Mouse (Mus musculus) C2C12 (cell line): ENCODE results near the gene Olfm4. TPM values are rescaled to one million over a fixed set of nuclear protein-coding genes. Genes with fewer than 3 reads are reported as not detected.

Experiments
- H3K27me3 ChIP-seq: one replicate; pipeline ENCODE4 v1.6.1; 2011; ENCODE audit not compliant: control insufficient read depth, insufficient read depth, insufficient read length
- H3K36me3 ChIP-seq: one replicate; pipeline ENCODE4 v1.6.1; 2011; ENCODE audit not compliant: control insufficient read depth, insufficient read depth
- H3K4me3 ChIP-seq: one replicate; pipeline ENCODE4 v1.5.1; 2011; ENCODE audit warnings: mild to moderate bottlenecking, control low read depth; ENCODE audit not compliant: poor library complexity, insufficient read depth, severe bottlenecking
- H3K79me2 ChIP-seq: one replicate; pipeline ENCODE4 v1.6.1; 2011; ENCODE audit not compliant: control insufficient read depth, insufficient read depth
- H3K79me3 ChIP-seq: one replicate; pipeline ENCODE4 v1.6.1; 2011; ENCODE audit warnings: low read depth, control low read depth
- H3ac ChIP-seq: one replicate; pipeline ENCODE3; 2011; ENCODE audit warnings: low read depth; ENCODE audit not compliant: control insufficient read depth, insufficient read length
- CEBPB ChIP-seq: IDR thresholded peaks from one replicate; pipeline ENCODE4 v1.6.1; 2011; ENCODE audit warnings: low read depth, mild to moderate bottlenecking, control low read depth, moderate library complexity
- CTCF ChIP-seq: IDR thresholded peaks from one replicate; pipeline ENCODE4 v1.5.1; 2011; ENCODE audit not compliant: control insufficient read depth, insufficient read depth, insufficient read length
- FOSL1 ChIP-seq: IDR thresholded peaks from one replicate; pipeline ENCODE4 v1.8.0; 2011; ENCODE audit warnings: mild to moderate bottlenecking, low read length; ENCODE audit not compliant: poor library complexity, insufficient read depth, severe bottlenecking
- MAX ChIP-seq: IDR thresholded peaks from one replicate; pipeline ENCODE4 v1.6.1; 2011; ENCODE audit warnings: mild to moderate bottlenecking, control low read depth
- MYOD1 ChIP-seq: IDR thresholded peaks from one replicate; pipeline ENCODE4 v1.6.1; 2011; ENCODE audit warnings: low read depth; ENCODE audit not compliant: control insufficient read depth, insufficient read length
- MYOG ChIP-seq: IDR thresholded peaks from one replicate; pipeline ENCODE4 v1.6.1; 2011; ENCODE audit not compliant: control insufficient read depth, insufficient read length; ENCODE audit errors: extremely low read depth
- USF1 ChIP-seq: IDR thresholded peaks from one replicate; pipeline ENCODE4 v1.6.1; 2011; ENCODE audit warnings: low read depth, mild to moderate bottlenecking, control low read depth, moderate library complexity
- polyA plus RNA-seq: library from polyadenylated mRNA; unstranded; fragments of >200 nt; fragmentation: generic; extraction: Trizol; gene quantifications from one replicate; pipeline ENCODE4 v1.2.1, GENCODE M21; 2012; ENCODE audit warnings: missing spikeins

The Olfm4 gene
- polyA plus RNA-seq, 1 experiment: not detected

GRCm38 (mm10) chr14:80000110-80000531, 16.2 kb downstream of the Olfm4 start:
- Histone ChIP-seq H3ac (no peak overlapping the region), H3K79me3 (no peaks in the 10 kb centered on the region), H3K27me3 (no peaks in the 10 kb centered on the region), H3K36me3 (no peaks in the 10 kb centered on the region), H3K79me2 (no peaks in the 10 kb centered on the region), H3K4me3 (no peak overlapping the region)
- TF ChIP-seq CTCF (no peak), FOSL1 (no peak), MYOD1 (no peak), MAX (no peak), CEBPB (no peak), MYOG (no peak), USF1 (no peak)

- H3K79me2 ChIP-seq: no peaks in the 10 kb centered on the region
- no peak overlapping the region for H3K4me3 ChIP-seq
- no peaks in the 10 kb centered on the region for H3K79me3 ChIP-seq
- H3K27me3 ChIP-seq: no peaks in the 10 kb centered on the region
- TF ChIP-seq MYOD1 (no peak), USF1 (no peak), FOSL1 (no peak), CTCF (no peak), MAX (no peak), CEBPB (no peak), MYOG (no peak)
- H3K36me3 ChIP-seq: no peaks in the 10 kb centered on the region
- no peak overlapping the region for H3ac ChIP-seq
Observed at GRCm38 (mm10) chr14:80007686-80008085, 23.8 kb downstream of the Olfm4 start.

GRCm38 (mm10) chr14:80010426-80010825, 26.5 kb downstream of the Olfm4 start:
- H3K79me3 ChIP-seq: no peaks in the 10 kb centered on the region
- no peak overlapping the region for H3K4me3 ChIP-seq
- no peaks in the 10 kb centered on the region for H3K36me3 ChIP-seq
- H3K79me2 ChIP-seq: no peaks in the 10 kb centered on the region
- no peak for TF ChIP-seq MYOG
- TF ChIP-seq CTCF: no peak
- TF ChIP-seq FOSL1: no peak
- TF ChIP-seq USF1: no peak
- no peak for TF ChIP-seq MAX
- TF ChIP-seq CEBPB: no peak
- TF ChIP-seq MYOD1: no peak
- H3K27me3 ChIP-seq: no peaks in the 10 kb centered on the region
- no peak overlapping the region for H3ac ChIP-seq

DNA sequence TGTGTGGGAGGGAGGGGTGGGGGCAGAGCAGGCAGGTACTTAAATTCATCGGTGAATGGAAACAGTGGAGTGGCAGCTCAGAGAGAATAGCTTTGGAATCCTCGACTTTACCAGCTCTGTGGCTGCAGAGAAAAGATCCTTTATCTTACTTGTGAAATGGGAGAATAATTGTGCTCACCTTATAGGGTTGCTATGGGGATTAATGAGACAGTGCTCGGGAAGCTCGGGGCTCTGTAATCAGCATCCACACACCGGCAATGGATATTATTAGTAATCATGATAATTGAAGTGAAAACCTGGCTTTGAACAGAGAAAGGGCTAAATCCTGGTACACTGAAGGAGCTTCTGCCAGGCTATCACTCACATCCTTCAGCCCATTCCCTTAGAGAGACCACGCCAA, 31.1 kb downstream of the Olfm4 start:
- TF ChIP-seq MYOG (no peak), MYOD1 (no peak), CEBPB (no peak), CTCF (no peak), FOSL1 (no peak), MAX (no peak), USF1 (no peak)
- Histone ChIP-seq H3ac (no peak overlapping the region), H3K36me3 (no peaks in the 10 kb centered on the region), H3K4me3 (no peak overlapping the region), H3K79me2 (no peaks in the 10 kb centered on the region), H3K27me3 (no peaks in the 10 kb centered on the region), H3K79me3 (no peaks in the 10 kb centered on the region)

- no peaks in the 10 kb centered on the region for H3K27me3 ChIP-seq
- H3K4me3 ChIP-seq: no peak overlapping the region
- H3K79me2 ChIP-seq: no peaks in the 10 kb centered on the region
- no peaks in the 10 kb centered on the region for H3K36me3 ChIP-seq
- H3K79me3 ChIP-seq: no peaks in the 10 kb centered on the region
- H3ac ChIP-seq: no peak overlapping the region
- TF ChIP-seq CTCF (no peak), USF1 (no peak), CEBPB (no peak), FOSL1 (no peak), MAX (no peak), MYOD1 (no peak), MYOG (no peak)
Observed at GRCm38 (mm10) chr14:80016112-80016511, 32.2 kb downstream of the Olfm4 start.

GRCm38 (mm10) chr14:80026078-80026477, 42.2 kb downstream of the Olfm4 start:
- no peak for TF ChIP-seq CEBPB
- no peak for TF ChIP-seq CTCF
- no peak for TF ChIP-seq FOSL1
- TF ChIP-seq MAX: no peak
- no peaks in the 10 kb centered on the region for H3K79me3 ChIP-seq
- H3ac ChIP-seq: no peak overlapping the region
- H3K36me3 ChIP-seq: no peaks in the 10 kb centered on the region
- H3K79me2 ChIP-seq: no peaks in the 10 kb centered on the region
- H3K4me3 ChIP-seq: no peak overlapping the region
- H3K27me3 ChIP-seq: no peaks in the 10 kb centered on the region
